Mouse (Mus musculus): ENCODE results near the gene Cdk4. TPM values are rescaled to one million over a fixed set of nuclear protein-coding genes. Genes with fewer than 3 reads are reported as not detected.

Cdk4 gene
- polyA plus RNA-seq, 1 experiment from 2014 or later: 1,371 TPM

DNA sequence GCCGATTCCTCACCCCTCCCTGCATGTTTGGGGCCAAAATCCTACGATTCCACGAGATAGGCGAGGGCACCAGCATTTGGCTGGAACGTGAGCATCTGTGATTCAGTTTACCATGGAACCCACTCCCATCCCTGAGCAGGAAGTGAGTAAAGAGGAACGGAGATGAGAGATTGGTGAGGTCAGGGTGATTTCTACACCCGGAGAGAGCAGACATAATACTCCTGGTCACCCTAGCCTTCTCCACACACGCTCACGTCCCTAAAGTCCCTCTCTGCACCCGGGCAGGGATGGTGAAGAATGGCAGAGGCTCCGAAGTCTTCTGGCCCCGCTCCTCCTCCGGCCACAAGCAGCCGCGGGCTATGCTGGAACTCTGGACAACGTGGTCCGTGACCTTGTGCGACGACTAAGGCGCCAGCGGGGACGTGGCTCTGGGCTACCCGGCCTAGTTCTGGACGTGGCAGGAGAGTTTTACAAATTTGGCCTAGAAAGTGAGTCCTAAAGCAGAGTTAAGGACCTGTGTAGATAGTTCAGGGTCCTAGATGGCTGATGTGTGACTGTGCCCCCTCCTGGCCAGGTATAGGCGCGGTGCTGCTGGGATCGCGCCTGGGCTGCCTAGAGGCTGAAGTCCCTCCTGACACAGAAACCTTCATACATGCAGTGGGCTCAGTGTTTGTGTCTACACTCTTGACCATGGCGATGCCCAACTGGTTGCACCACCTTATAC is 13.8 kb upstream of the Cdk4 start:
- Histone ChIP-seq H3K36me3 (ENCODE audit: control insufficient read depth, insufficient read depth, low read length) (peaks cover 6% of the 10 kb centered on the region; the same call in 1 of the 2 replicates), H3K4me1 (ENCODE audit: control insufficient read depth, insufficient read depth, low read length) (no peaks in the 10 kb centered on the region), H3K27me3 (replicated peaks; ENCODE audit: control insufficient read depth, insufficient read depth, low read length) (peaks cover 50% of the 10 kb centered on the region), H3K9me3 (ENCODE audit: control insufficient read depth, low read length) (no peaks in the 10 kb centered on the region), H3K27ac (replicated peaks; ENCODE audit: low read depth, low read length) (no peak overlapping the region), H3K4me2 (ENCODE audit: low read depth, low read length) (peak overlapping the region; percentile 28; the same call in 1 of the 2 replicates), H3K9ac (ENCODE audit: low read depth, low read length) (no peak overlapping the region), H3K4me3 (ENCODE audit: low read depth, low read length) (peak overlapping the region; percentile 15)
- ATAC-seq (ENCODE audit: low read depth) (peak; percentile 24; the same call in 1 of the 2 replicates), DNase-seq (ENCODE audit: low spot score) (no peak)
- WGBS: 5% methylated on average over 23 of the region's 29 CpGs

DNA sequence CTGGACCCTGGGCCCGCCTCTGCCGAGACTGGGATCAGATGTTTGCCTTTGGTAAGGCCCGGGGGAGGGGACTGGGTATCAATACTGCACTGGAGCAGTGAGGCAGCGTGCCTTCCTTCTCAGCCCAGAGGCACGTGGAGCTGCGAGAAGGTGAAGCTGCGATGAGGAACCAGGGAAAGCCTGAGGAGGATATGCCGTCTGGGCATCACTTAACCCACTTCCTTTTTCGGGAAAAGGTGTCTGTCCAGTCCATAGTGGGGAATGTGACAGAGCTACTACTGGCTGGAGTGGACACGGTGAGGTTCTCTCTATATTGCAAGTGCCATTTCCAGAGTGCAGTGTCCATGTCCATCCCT is 13.2 kb upstream of the Cdk4 start:
- H3K9me3 ChIP-seq (ENCODE audit: control insufficient read depth, low read length): no peaks in the 10 kb centered on the region
- DNase-seq (ENCODE audit: low spot score) (no peak), ATAC-seq (ENCODE audit: low read depth) (no peak)
- WGBS: 18% methylated on average over 9 of the region's 10 CpGs
- no peaks in the 10 kb centered on the region for H3K4me1 ChIP-seq (ENCODE audit: control insufficient read depth, insufficient read depth, low read length)
- peaks cover 50% of the 10 kb centered on the region for H3K27me3 ChIP-seq (replicated peaks; ENCODE audit: control insufficient read depth, insufficient read depth, low read length)
- no peak overlapping the region for H3K27ac ChIP-seq (replicated peaks; ENCODE audit: low read depth, low read length)
- H3K4me3 ChIP-seq (ENCODE audit: low read depth, low read length): no peak overlapping the region
- H3K9ac ChIP-seq (ENCODE audit: low read depth, low read length): no peak overlapping the region
- no peak overlapping the region for H3K4me2 ChIP-seq (ENCODE audit: low read depth, low read length)
- peaks cover 1% of the 10 kb centered on the region; the same call in 1 of the 2 replicates for H3K36me3 ChIP-seq (ENCODE audit: control insufficient read depth, insufficient read depth, low read length)

DNA sequence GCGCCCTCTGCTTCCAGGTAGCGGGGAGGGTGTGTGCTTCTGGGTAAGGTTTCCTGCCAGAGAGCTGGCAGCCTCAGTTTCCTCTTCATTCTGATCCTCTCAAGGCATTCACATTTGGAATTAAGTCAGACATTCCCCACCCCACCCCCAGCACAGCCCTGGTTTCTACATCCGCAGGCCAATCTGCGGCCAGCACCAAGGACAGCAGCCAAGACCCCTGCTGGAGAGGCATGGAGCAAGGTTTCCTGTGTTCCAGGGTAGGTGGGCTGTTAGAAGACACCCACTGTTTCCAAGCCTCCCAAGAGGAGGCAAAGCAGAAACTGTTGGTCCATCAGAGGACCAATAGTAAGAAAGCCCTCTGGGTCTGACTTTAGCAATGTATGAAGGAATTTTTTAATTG is 8.7 kb upstream of the Cdk4 start:
- WGBS: 59% methylated on average over 4 of the region's 4 CpGs
- Histone ChIP-seq H3K27ac (replicated peaks; ENCODE audit: low read depth, low read length) (no peak overlapping the region), H3K4me3 (ENCODE audit: low read depth, low read length) (no peak overlapping the region), H3K4me2 (ENCODE audit: low read depth, low read length) (no peak overlapping the region), H3K9ac (ENCODE audit: low read depth, low read length) (no peak overlapping the region), H3K9me3 (ENCODE audit: control insufficient read depth, low read length) (no peaks in the 10 kb centered on the region), H3K4me1 (ENCODE audit: control insufficient read depth, insufficient read depth, low read length) (peaks cover 4% of the 10 kb centered on the region; the same call in 1 of the 2 replicates), H3K27me3 (replicated peaks; ENCODE audit: control insufficient read depth, insufficient read depth, low read length) (peaks cover 30% of the 10 kb centered on the region), H3K36me3 (ENCODE audit: control insufficient read depth, insufficient read depth, low read length) (peaks cover 25% of the 10 kb centered on the region)
- ATAC-seq (ENCODE audit: low read depth): no peak
- DNase-seq (ENCODE audit: low spot score): no peak

DNA sequence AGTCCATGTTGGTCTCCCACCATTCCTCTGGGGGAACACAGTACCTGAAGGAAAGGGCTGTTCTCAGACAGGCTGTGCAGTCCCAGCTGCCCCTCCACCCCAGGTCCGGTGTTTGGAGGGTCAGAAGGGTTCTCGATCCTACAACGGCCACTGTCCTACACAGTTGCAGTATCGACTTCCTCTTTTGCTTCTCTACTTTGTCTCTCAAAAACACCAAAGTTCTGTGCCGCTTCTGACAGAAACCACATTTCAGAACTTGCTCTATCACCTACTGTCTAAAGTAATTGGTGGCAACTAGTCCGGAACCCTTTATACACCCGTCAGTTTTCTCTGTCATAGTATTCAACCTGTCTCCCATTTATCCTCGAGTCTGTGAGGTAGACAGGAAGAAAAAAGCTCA is 7.9 kb upstream of the Cdk4 start:
- H3K27ac ChIP-seq (replicated peaks; ENCODE audit: low read depth, low read length): no peak overlapping the region
- no peak overlapping the region for H3K4me2 ChIP-seq (ENCODE audit: low read depth, low read length)
- H3K4me1 ChIP-seq (ENCODE audit: control insufficient read depth, insufficient read depth, low read length): peaks cover 4% of the 10 kb centered on the region; the same call in 1 of the 2 replicates
- 88% methylated on average over 8 of the region's 8 CpGs for WGBS
- no peak overlapping the region for H3K4me3 ChIP-seq (ENCODE audit: low read depth, low read length)
- DNase-seq (ENCODE audit: low spot score) (no peak), ATAC-seq (ENCODE audit: low read depth) (no peak)
- H3K9me3 ChIP-seq (ENCODE audit: control insufficient read depth, low read length): no peaks in the 10 kb centered on the region
- H3K36me3 ChIP-seq (ENCODE audit: control insufficient read depth, insufficient read depth, low read length): peaks cover 25% of the 10 kb centered on the region
- no peak overlapping the region for H3K9ac ChIP-seq (ENCODE audit: low read depth, low read length)
- peaks cover 25% of the 10 kb centered on the region for H3K27me3 ChIP-seq (replicated peaks; ENCODE audit: control insufficient read depth, insufficient read depth, low read length)

- Histone ChIP-seq H3K9ac (ENCODE audit: low read depth, low read length) (no peak overlapping the region), H3K27ac (replicated peaks; ENCODE audit: low read depth, low read length) (no peak overlapping the region), H3K4me1 (ENCODE audit: control insufficient read depth, insufficient read depth, low read length) (peaks cover 4% of the 10 kb centered on the region; the same call in 1 of the 2 replicates), H3K4me3 (ENCODE audit: low read depth, low read length) (no peak overlapping the region), H3K4me2 (ENCODE audit: low read depth, low read length) (no peak overlapping the region), H3K9me3 (ENCODE audit: control insufficient read depth, low read length) (no peaks in the 10 kb centered on the region), H3K36me3 (ENCODE audit: control insufficient read depth, insufficient read depth, low read length) (peaks cover 25% of the 10 kb centered on the region), H3K27me3 (replicated peaks; ENCODE audit: control insufficient read depth, insufficient read depth, low read length) (peaks cover 21% of the 10 kb centered on the region)
- DNase-seq (ENCODE audit: low spot score) (no peak), ATAC-seq (ENCODE audit: low read depth) (no peak)
- WGBS: 78% methylated on average over 19 of the region's 20 CpGs
These were observed 6.8 kb upstream of the Cdk4 start for GRCm38 (mm10) chr10:127056490-127056889.

DNA sequence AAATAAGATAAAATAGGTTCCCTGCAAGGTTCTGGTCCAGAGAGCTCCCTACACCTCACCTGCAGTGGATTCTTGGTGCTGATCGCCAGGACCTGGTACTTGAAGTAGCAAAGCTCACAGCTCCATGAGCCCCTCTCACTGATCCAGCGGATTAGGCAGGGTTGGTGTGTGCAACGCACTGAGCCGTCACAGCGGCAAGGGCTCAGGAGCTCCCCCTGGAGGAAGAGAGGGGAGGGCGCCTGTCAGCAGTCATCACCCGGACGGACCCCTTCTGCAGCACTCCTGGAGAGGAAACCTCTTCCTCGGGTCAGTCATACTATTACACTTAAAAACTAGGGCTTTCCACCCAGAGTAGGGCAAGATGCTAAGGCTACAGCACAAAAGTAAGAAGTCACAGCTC is 5.2 kb upstream of the Cdk4 start:
- H3K27ac ChIP-seq (replicated peaks; ENCODE audit: low read depth, low read length): no peak overlapping the region
- ATAC-seq (ENCODE audit: low read depth): peak; percentile 35
- no peaks in the 10 kb centered on the region for H3K9me3 ChIP-seq (ENCODE audit: control insufficient read depth, low read length)
- H3K36me3 ChIP-seq (ENCODE audit: control insufficient read depth, insufficient read depth, low read length): peaks cover 25% of the 10 kb centered on the region
- H3K4me2 ChIP-seq (ENCODE audit: low read depth, low read length): peak overlapping the region; percentile 96
- H3K27me3 ChIP-seq (replicated peaks; ENCODE audit: control insufficient read depth, insufficient read depth, low read length): peaks cover 14% of the 10 kb centered on the region; the same call in 1 of the 2 replicates
- peaks cover 7% of the 10 kb centered on the region; the same call in 1 of the 2 replicates for H3K4me1 ChIP-seq (ENCODE audit: control insufficient read depth, insufficient read depth, low read length)
- H3K4me3 ChIP-seq (ENCODE audit: low read depth, low read length): peak overlapping the region; percentile 83
- peak; percentile 82 for DNase-seq (ENCODE audit: low spot score)
- WGBS: under 1% methylated on average over 9 of the region's 9 CpGs
- no peak overlapping the region for H3K9ac ChIP-seq (ENCODE audit: low read depth, low read length)

DNA sequence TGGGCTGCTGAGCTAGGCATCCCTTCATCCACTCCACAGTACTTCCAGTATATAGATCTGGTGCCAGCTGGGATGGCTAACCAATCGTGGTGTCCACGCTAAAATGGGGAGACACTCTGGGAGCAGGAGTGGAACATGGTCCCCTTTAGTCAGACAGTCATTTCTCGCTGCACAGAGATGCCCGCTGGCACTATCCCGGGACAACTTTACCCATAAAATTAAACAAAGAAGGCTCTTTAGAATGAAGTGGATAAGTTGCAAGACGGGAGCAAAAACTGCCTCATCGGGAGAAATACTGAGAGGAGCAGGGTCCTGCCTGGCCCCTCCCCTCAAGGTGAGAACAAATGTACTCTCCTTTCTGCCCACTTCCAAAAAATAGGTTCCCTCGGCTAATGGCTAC is 4.6 kb upstream of the Cdk4 start:
- no peak for DNase-seq (ENCODE audit: low spot score)
- Histone ChIP-seq H3K4me2 (ENCODE audit: low read depth, low read length) (peak overlapping the region; percentile 96), H3K4me3 (ENCODE audit: low read depth, low read length) (peak overlapping the region; percentile 83), H3K27me3 (replicated peaks; ENCODE audit: control insufficient read depth, insufficient read depth, low read length) (peaks cover 14% of the 10 kb centered on the region; the same call in 1 of the 2 replicates), H3K9ac (ENCODE audit: low read depth, low read length) (peak overlapping the region; percentile 89), H3K4me1 (ENCODE audit: control insufficient read depth, insufficient read depth, low read length) (peaks cover 7% of the 10 kb centered on the region; the same call in 1 of the 2 replicates), H3K36me3 (ENCODE audit: control insufficient read depth, insufficient read depth, low read length) (peaks cover 25% of the 10 kb centered on the region), H3K9me3 (ENCODE audit: control insufficient read depth, low read length) (no peaks in the 10 kb centered on the region), H3K27ac (replicated peaks; ENCODE audit: low read depth, low read length) (no peak overlapping the region)
- ATAC-seq (ENCODE audit: low read depth): no peak; the same call in 1 of the 2 replicates
- WGBS: 6% methylated on average over 8 of the region's 8 CpGs

DNA sequence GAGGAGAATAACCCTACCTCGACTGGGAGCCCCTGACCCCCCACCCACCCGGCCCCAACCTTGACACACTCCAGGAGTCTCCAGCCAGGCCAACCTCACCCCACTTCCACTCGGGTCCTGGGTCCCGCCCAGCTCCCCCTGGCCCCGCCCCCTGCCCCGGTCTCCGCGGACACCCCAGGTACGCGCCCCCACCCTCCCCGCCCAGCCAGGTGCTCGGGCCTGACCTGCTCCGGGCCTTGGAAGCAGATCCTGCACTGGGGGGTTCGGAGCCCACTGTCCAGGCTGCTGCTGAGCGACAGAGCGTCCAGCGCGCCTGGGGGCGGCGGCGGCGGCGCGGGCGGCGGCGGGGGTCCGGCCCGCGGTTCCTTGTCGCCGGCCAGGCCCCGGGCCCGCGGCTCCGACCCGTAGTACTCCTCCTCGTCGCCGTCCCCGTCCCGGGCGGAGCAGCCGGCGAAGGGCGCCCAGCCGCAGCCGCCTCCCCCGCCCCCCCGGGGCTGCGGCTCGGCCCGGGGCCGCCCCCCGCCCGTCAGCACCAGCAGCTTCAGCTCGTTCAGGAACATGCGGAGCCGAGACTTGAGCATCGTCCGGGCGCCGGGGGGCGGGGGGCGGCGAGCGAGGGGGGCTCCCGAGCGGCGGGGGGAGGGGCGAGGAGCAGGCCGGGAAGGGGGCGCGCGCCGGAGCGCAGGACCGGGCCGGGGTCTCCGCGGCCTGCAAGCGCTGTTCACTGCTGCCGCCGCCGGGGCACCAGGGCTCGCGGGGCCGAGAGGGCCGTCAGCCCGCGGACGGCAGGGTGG is 4.0 kb upstream of the Cdk4 start:
- peaks cover 25% of the 10 kb centered on the region for H3K36me3 ChIP-seq (ENCODE audit: control insufficient read depth, insufficient read depth, low read length)
- no peak for DNase-seq (ENCODE audit: low spot score)
- H3K4me3 ChIP-seq (ENCODE audit: low read depth, low read length): peak overlapping the region; percentile 83
- H3K9me3 ChIP-seq (ENCODE audit: control insufficient read depth, low read length): no peaks in the 10 kb centered on the region
- 0% methylated on average over 6 of the region's 92 CpGs for WGBS
- peaks cover 7% of the 10 kb centered on the region; the same call in 1 of the 2 replicates for H3K4me1 ChIP-seq (ENCODE audit: control insufficient read depth, insufficient read depth, low read length)
- peak overlapping the region; percentile 96 for H3K4me2 ChIP-seq (ENCODE audit: low read depth, low read length)
- ATAC-seq (ENCODE audit: low read depth): no peak; the same call in 1 of the 2 replicates
- H3K9ac ChIP-seq (ENCODE audit: low read depth, low read length): peak overlapping the region; percentile 89
- H3K27ac ChIP-seq (replicated peaks; ENCODE audit: low read depth, low read length): peak overlapping the region; percentile 58
- H3K27me3 ChIP-seq (replicated peaks; ENCODE audit: control insufficient read depth, insufficient read depth, low read length): peaks cover 14% of the 10 kb centered on the region; the same call in 1 of the 2 replicates

Data from embryonic facial prominence, embryonic 14.5 days (tissue).